In genomic region chr5:9173295-9173694, GRCm38 (mm10) we compare ENCODE assay signal across 21 mouse cellular contexts. TPM values are rescaled to one million over a fixed set of nuclear protein-coding genes. Genes with fewer than 3 reads are reported as not detected.
DNase-seq lines count a peak whose midpoint lies in the region; ATAC-seq and TF ChIP-seq lines count a peak whose summit lies in the region.
"Had no signal": no experiment of that assay in that cellular context is flagged by ENCODE, and none has a peak within 500 bp of the region (broad histone marks: within the 10 kb centered on the region; RNA-seq: fewer than 3 reads in every experiment).

No protein-coding gene starts in this region.

- DNase-seq in CH12.LX (ENCODE audit: extremely low read depth) = peak; percentile 76
- peak; percentile 70 for DNase-seq in splenic B cell, adult 2 months (ENCODE audit: low read depth, low spot score)
- no peak for DNase-seq in heart, postnatal 25 days (ENCODE audit: low spot score)
- DNase-seq in kidney, postnatal 10 days = no peak
- DNase-seq in adrenal gland, postnatal 36 days = no peak
- DNase-seq: adrenal gland, adult 8-10 months; adrenal gland, postnatal 14 days; B cell, adult 2 months; cerebellum, adult 11 months; cerebellum, adult 18-20 months; cerebellum, adult 8-10 months; cerebellum, adult 9-11 months; cerebellum, postnatal 14 days; cerebellum, postnatal 36 days had no signal

- H3K4me2 ChIP-seq in CH12.LX (ENCODE audit: insufficient read depth, low read depth, poor library complexity, severe bottlenecking) = no peak overlapping the region
- H3K4me2 ChIP-seq: embryonic facial prominence, embryonic 12.5 days; forebrain, embryonic 12.5 days had no signal

- H3K4me3 ChIP-seq in CH12.LX (replicated peaks in 1 of 3; ENCODE audit: low read depth in 2 of 3, low read length in 2 of 3, poor library complexity in 1 of 3) = no peak overlapping the region
- H3K4me3 ChIP-seq: embryonic facial prominence, embryonic 10.5 days; embryonic facial prominence, embryonic 12.5 days; forebrain, embryonic 12.5 days had no signal

- H3K9ac ChIP-seq in CH12.LX (ENCODE audit: insufficient read depth, low read depth) = no peak overlapping the region
- H3K9ac ChIP-seq: embryonic facial prominence, embryonic 12.5 days; forebrain, embryonic 12.5 days had no signal

- intact Hi-C loops in heart, postnatal 25 days (cut with DNase I) = no loop called here

- TF ChIP-seq EP300 in CH12.LX (IDR thresholded peaks at IDR 0.05; ENCODE audit: low read length) = peak; percentile 82

- TF ChIP-seq RAD21 in CH12.LX (IDR thresholded peaks at IDR 0.05; ENCODE audit: low read depth, low read length) = no peak

- H3K36me3 ChIP-seq in CH12.LX (replicated peaks in 1 of 2; ENCODE audit: control insufficient read depth in 1 of 2, insufficient read depth in 1 of 2, low read length in 1 of 2) = no peaks in the 10 kb centered on the region
- no peaks in the 10 kb centered on the region for H3K36me3 ChIP-seq in splenic B cell, adult 2 months (ENCODE audit: control insufficient read depth, insufficient read depth, low read length, poor library complexity, severe bottlenecking)
- H3K36me3 ChIP-seq: embryonic facial prominence, embryonic 10.5 days; embryonic facial prominence, embryonic 12.5 days; forebrain, embryonic 12.5 days had no signal

- H3K27ac ChIP-seq in CH12.LX (ENCODE audit: insufficient read depth, low read depth) = no peak overlapping the region
- H3K27ac ChIP-seq: embryonic facial prominence, embryonic 10.5 days; embryonic facial prominence, embryonic 12.5 days; forebrain, embryonic 12.5 days had no signal

- ATAC-seq in monocyte, adult 5-6 weeks (replicated peaks; ENCODE audit: insufficient number of reproducible peaks, low FRiP score, low TSS enrichment, poor library complexity, severe bottlenecking) = 0 out of 2 replicates have a peak, but pooled peaks have one; percentile 40
- ATAC-seq: CD4-positive, CD25-positive, alpha-beta regulatory T cell, adult 4 months; forebrain, embryonic 14.5 days; forebrain, embryonic 16.5 days had no signal

- dilution Hi-C loops in CH12.LX (cut with MboI; ENCODE audit: extremely low pct_ligation_motif_present, extremely low pct_unique_long_range_greater_than_20kb, low sequenced_read_pairs) = no loop called here

- H3K27me3 ChIP-seq in CH12.LX (replicated peaks) = no peaks in the 10 kb centered on the region
- no peaks in the 10 kb centered on the region for H3K27me3 ChIP-seq in splenic B cell, adult 2 months (ENCODE audit: control insufficient read depth, insufficient read depth, low read length, poor library complexity, severe bottlenecking)
- H3K27me3 ChIP-seq: embryonic facial prominence, embryonic 12.5 days; forebrain, embryonic 12.5 days had no signal

- H3K4me1 ChIP-seq in CH12.LX (ENCODE audit: control insufficient read depth in 1 of 2, insufficient read depth in 2 of 2) = peaks cover 0 to 16% of the 10 kb centered on the region in 2 experiments; a peak in 2 of 4 replicates
- H3K4me1 ChIP-seq: embryonic facial prominence, embryonic 10.5 days; embryonic facial prominence, embryonic 12.5 days; forebrain, embryonic 12.5 days had no signal

- no peaks in the 10 kb centered on the region for H3K79me2 ChIP-seq in CH12.LX (replicated peaks; ENCODE audit: control insufficient read depth, extremely low read depth, insufficient read depth, poor library complexity, severe bottlenecking)

- no peak for TF ChIP-seq POLR2A in CH12.LX (IDR thresholded peaks at IDR 0.05; ENCODE audit: low read depth, low read length)

- in situ Hi-C loops in CH12.LX (cut with MboI; ENCODE audit: low pct_ligation_motif_present, low pct_unique_long_range_greater_than_20kb, low sequenced_read_pairs) = no loop called here

- TF ChIP-seq CTCF in CH12.LX (conservative IDR thresholded peaks at IDR 0.05 in 1 of 2, IDR thresholded peaks at IDR 0.05 in 1 of 2; ENCODE audit: low read depth in 2 of 2, low read length in 2 of 2) = no peak

- no peaks in the 10 kb centered on the region for H3K9me3 ChIP-seq in CH12.LX (replicated peaks; ENCODE audit: low read length)
- H3K9me3 ChIP-seq: embryonic facial prominence, embryonic 10.5 days; embryonic facial prominence, embryonic 12.5 days; forebrain, embryonic 12.5 days had no signal

TF ChIP-seq in CH12.LX, 34 proteins besides CTCF, POLR2A, EP300 and RAD21:
- TF ChIP-seq ETS1 (conservative IDR thresholded peaks at IDR 0.05; ENCODE audit: low read depth, low read length) (peak; percentile 72), MAFK (IDR thresholded peaks at IDR 0.05; ENCODE audit: insufficient replicate concordance, low read length) (peak; percentile 88), JUND (conservative IDR thresholded peaks at IDR 0.05; ENCODE audit: low read depth, low read length) (peak; percentile 50; the same call in 1 of the 2 replicates), IRF4 (IDR thresholded peaks at IDR 0.05; ENCODE audit: low read depth, low read length) (peak; percentile 85), ELF1 (IDR thresholded peaks at IDR 0.05; ENCODE audit: low read depth, low read length) (no peak), CHD1 (IDR thresholded peaks at IDR 0.05; ENCODE audit: low read depth, low read length) (no peak), MEF2A (IDR thresholded peaks at IDR 0.05; ENCODE audit: borderline replicate concordance, low read depth, low read length) (peak; percentile 79; the same call in 1 of the 2 replicates)

RNA-seq across cellular contexts. Expression of gene Dmtf1, which starts 11.7 kb away (rescaled TPM):
- 18.1 and 18.8 TPM in 2 replicates for total RNA-seq in CH12.LX (2012; rRNA removed)
- total RNA-seq in CH12.LX (2014; rRNA removed) = 36.8 and 41.2 TPM in 2 replicates
- 30.6 and 32.1 TPM in 2 replicates for polyA plus RNA-seq in CH12.LX (2012; ENCODE audit: insufficient read length, low read depth)
- 118 to 143 TPM (median 119 TPM) in 3 replicates for total RNA-seq in monocyte, adult 5-6 weeks (2017)
- 10 to 100 TPM; 14.3 to 15.9 TPM for total RNA-seq in heart, postnatal 25 days (2021)
- 10 to 100 TPM; 26.2 to 27.1 TPM for total RNA-seq in adrenal gland, postnatal 36 days (2021)

Comparison
In these comparisons a context has a peak if more than half of its experiments do, and no peak if none do; other contexts are left out.
1. DNase-seq: peak in CH12.LX (single experiment) and splenic B cell, adult 2 months (single experiment); none in heart, postnatal 25 days (single experiment), kidney, postnatal 10 days (single experiment) and adrenal gland, postnatal 36 days (0 of 2).